22 mouse cellular contexts compared by ENCODE assay signal in genomic region chr7:135392949-135393542, GRCm38 (mm10). TPM values are rescaled to one million over a fixed set of nuclear protein-coding genes. Genes with fewer than 3 reads are reported as not detected.
"Had no signal": no experiment of that assay in that cellular context is flagged by ENCODE, and none has a peak within 500 bp of the region (broad histone marks: within the 10 kb centered on the region; RNA-seq: fewer than 3 reads in every experiment).

No protein-coding gene starts in this region.

- H3K36me3 ChIP-seq: limb, embryonic 15.5 days; liver, embryonic 12.5 days; midbrain, embryonic 15.5 days; neural tube, embryonic 13.5 days had no signal

- H3K27me3 ChIP-seq: neural tube, embryonic 13.5 days had no signal

- H3K4me1 ChIP-seq: limb, embryonic 15.5 days; midbrain, embryonic 15.5 days had no signal

- ATAC-seq: liver, embryonic 12.5 days; midbrain, embryonic 15.5 days had no signal

- H3K27ac ChIP-seq: limb, embryonic 15.5 days; liver, embryonic 12.5 days; macrophage; midbrain, embryonic 15.5 days; neural tube, embryonic 13.5 days had no signal

- DNase-seq: kidney, adult 8-10 months; kidney, postnatal 25 days; layer of hippocampus, adult 9-11 months; layer of hippocampus, postnatal 36 days; lung, embryonic 14.5 days; lung, postnatal 14 days; right cerebral cortex, adult 18-20 months; right cerebral cortex, postnatal 25 days; thymus, postnatal 36 days had no signal

- H3K9me3 ChIP-seq: limb, embryonic 15.5 days; liver, embryonic 12.5 days; megakaryocyte, embryonic 14.5 days; midbrain, embryonic 15.5 days; neural tube, embryonic 13.5 days had no signal

- H3K4me2 ChIP-seq: limb, embryonic 15.5 days; liver, embryonic 12.5 days; lung, embryonic 14.5 days; midbrain, embryonic 15.5 days; neural tube, embryonic 13.5 days had no signal

- H3K4me3 ChIP-seq: limb, embryonic 15.5 days; liver, embryonic 12.5 days; megakaryocyte, embryonic 14.5 days; midbrain, embryonic 15.5 days; neural tube, embryonic 13.5 days had no signal

- H3K9ac ChIP-seq: limb, embryonic 15.5 days; liver, embryonic 12.5 days; lung, embryonic 14.5 days; midbrain, embryonic 15.5 days; neural tube, embryonic 13.5 days had no signal

RNA-seq across cellular contexts. Expression of gene Foxi2, which starts 17.1 kb away (rescaled TPM):
- total RNA-seq: layer of hippocampus, adult 18-20 months; layer of hippocampus, postnatal 36 days; left cerebral cortex, adult 8-10 months; left cerebral cortex, postnatal 25 days had no signal
- polyA plus RNA-seq: kidney, embryonic 16.5 days; limb, embryonic 15.5 days; liver, embryonic 12.5 days; liver, embryonic 16.5 days; lung, embryonic 14.5 days; macrophage; neural tube, embryonic 13.5 days; small intestine, adult 2 months; stomach, embryonic 16.5 days had no signal
